Mouse (Mus musculus): Measurements from ENCODE around the gene Has1.

Gene Has1

GRCm38 (mm10) chr17:17855064-17855838 lies at the start of gene Has1:
TSS of gene Has1 (minus strand) at chr17:17855205.
- DNase-seq (ENCODE audit: low spot score), result no peak

- no peak for DNase-seq (ENCODE audit: low spot score)
Observed at GRCm38 (mm10) chr17:17900768-17901167, 45.8 kb upstream of the Has1 start.

- DNase-seq (ENCODE audit: low spot score), result peak; percentile 7
Observed at GRCm38 (mm10) chr17:17899268-17899667, 44.3 kb upstream of the Has1 start.

GRCm38 (mm10) chr17:17896039-17896438 lies 41.0 kb upstream of the Has1 start:
- DNase-seq (ENCODE audit: low spot score), result peak; percentile 27

- DNase-seq (ENCODE audit: low spot score), result no peak
Observed at GRCm38 (mm10) chr17:17889732-17890425, 34.9 kb upstream of the Has1 start.

GRCm38 (mm10) chr17:17887774-17888248 lies 32.8 kb upstream of the Has1 start, which contains the start of the genes Fpr2 and Fpr3:
TSS of gene Fpr2 (plus strand) at chr17:17887824.
TSS of gene Fpr3 (plus strand) at chr17:17887852.
- no peak for DNase-seq (ENCODE audit: low spot score)

- DNase-seq (ENCODE audit: low spot score), result no peak
Observed at GRCm38 (mm10) chr17:17883840-17884239, 28.8 kb upstream of the Has1 start, which contains the start of gene Fpr1. TSS of gene Fpr1 (minus strand) at chr17:17883940.

GRCm38 (mm10) chr17:17882672-17883071 lies 27.7 kb upstream of the Has1 start:
- no peak for DNase-seq (ENCODE audit: low spot score)

- no peak for DNase-seq (ENCODE audit: low spot score)
Observed at GRCm38 (mm10) chr17:17879347-17879746, 24.3 kb upstream of the Has1 start.

GRCm38 (mm10) chr17:17871697-17872096 lies 16.7 kb upstream of the Has1 start:
- DNase-seq (ENCODE audit: low spot score), result no peak

- DNase-seq (ENCODE audit: low spot score), result no peak
Observed at GRCm38 (mm10) chr17:17870892-17871550, 16.0 kb upstream of the Has1 start.

GRCm38 (mm10) chr17:17866801-17867469 lies 11.9 kb upstream of the Has1 start:
- DNase-seq (ENCODE audit: low spot score), result no peak

GRCm38 (mm10) chr17:17865168-17865567 lies 10.2 kb upstream of the Has1 start:
- no peak for DNase-seq (ENCODE audit: low spot score)

GRCm38 (mm10) chr17:17862360-17862759 lies 7.4 kb upstream of the Has1 start:
- DNase-seq (ENCODE audit: low spot score), result no peak

- DNase-seq (ENCODE audit: low spot score), result no peak
Observed at GRCm38 (mm10) chr17:17860110-17860509, 5.1 kb upstream of the Has1 start.

GRCm38 (mm10) chr17:17857446-17857845 lies 2.4 kb upstream of the Has1 start:
- DNase-seq (ENCODE audit: low spot score), result no peak

- no peak for DNase-seq (ENCODE audit: low spot score)
Observed at GRCm38 (mm10) chr17:17856612-17857011, 1.6 kb upstream of the Has1 start.

GRCm38 (mm10) chr17:17849906-17850712 lies 4.9 kb downstream of the Has1 start:
- no peak for DNase-seq (ENCODE audit: low spot score)

- no peak for DNase-seq (ENCODE audit: low spot score)
Observed at GRCm38 (mm10) chr17:17848988-17849387, 6.0 kb downstream of the Has1 start.

- DNase-seq (ENCODE audit: low spot score), result no peak
Observed at GRCm38 (mm10) chr17:17845187-17846027, 9.6 kb downstream of the Has1 start.

All from layer of hippocampus, adult 9-10 months (tissue).